Mouse (Mus musculus) cerebellum, adult 2 months (tissue): ENCODE measurements around the gene Elp5.
"Not testable (repeated sequence)": the region's sequence is repeated elsewhere in the genome, so short reads cannot be mapped to it uniquely, and the experiment has no call there.

Experiments
- CTCF ChIP-seq: fragments of 200-500 bp; IDR thresholded peaks from 2 replicates; pipeline ENCODE4 v1.5.1; 2011; ENCODE audit warnings: low read depth, mild to moderate bottlenecking, control low read depth, low read length, moderate library complexity, borderline replicate concordance; ENCODE audit not compliant: insufficient read depth
- POLR2A ChIP-seq: fragments of 200-500 bp; IDR thresholded peaks from 2 replicates; pipeline ENCODE4 v1.6.1; 2011; ENCODE audit warnings: low read length, control low read depth, borderline replicate concordance; ENCODE audit not compliant: insufficient read depth

DNA sequence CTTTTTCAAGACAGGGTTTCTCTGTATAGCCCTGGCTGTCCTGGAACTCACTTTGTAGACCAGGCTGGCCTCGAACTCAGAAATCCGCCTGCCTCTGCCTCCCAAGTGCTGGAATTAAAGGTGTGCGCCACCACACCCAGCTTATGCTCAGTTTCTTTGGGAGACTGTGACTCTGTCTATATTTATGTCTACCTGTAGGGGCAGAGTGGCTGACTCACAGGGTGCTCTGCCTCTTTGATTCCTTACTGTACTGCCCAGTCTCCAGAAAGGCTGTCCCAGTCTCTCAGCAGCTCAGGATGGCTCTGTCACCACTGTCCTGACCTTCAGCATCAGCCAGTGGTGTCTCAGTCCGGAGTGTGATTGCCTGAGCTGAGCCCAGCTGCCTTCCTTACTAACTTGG, 26.7 kb downstream of the Elp5 start:
- not testable (repeated sequence) for TF ChIP-seq CTCF, POLR2A
